Mouse (Mus musculus) heart, postnatal 0 days (tissue): ENCODE measurements at regions not wholly inside any gene's neighbourhood (a gene's known extent, or its start where the extent isn't known, plus 50 kb on each side); places are given as distances from the start of the nearest gene placed in this dataset.

Source experiments
- CTCF ChIP-seq: IDR thresholded peaks from 2 replicates; pipeline ENCODE4 v1.5.1; 2016; ENCODE audit warnings: antibody characterized with exemption, control low read depth, low read depth
- EP300 ChIP-seq: IDR thresholded peaks from 2 replicates; pipeline ENCODE4 v1.6.1; 2016; ENCODE audit warnings: antibody characterized with exemption, low read depth

GRCm38 (mm10) chr17:62507766-62508485 lies 373.2 kb downstream of the Efna5 start:
- TF ChIP-seq CTCF (no peak), EP300 (no peak)
